Mouse (Mus musculus) ES-E14 (cell line): ENCODE measurements at regions not wholly inside any gene's neighbourhood (a gene's known extent, or its start where the extent isn't known, plus 50 kb on each side); places are given as distances from the start of the nearest gene placed in this dataset.

Experiments
- DNase-seq: peaks from one replicate; pipeline ENCODE4 v3.0.0-alpha.2; 2013; ENCODE audit warnings: low read depth, low spot score
- H3K27ac ChIP-seq: 2 replicates; pipeline ENCODE4 v1.5.1; 2012; ENCODE audit warnings: low read depth, mild to moderate bottlenecking, low read length, moderate library complexity, mixed read lengths; ENCODE audit not compliant: poor library complexity, insufficient read depth, severe bottlenecking
- H3K36me3 ChIP-seq: 2 replicates; pipeline ENCODE4 v1.6.1; 2012; ENCODE audit warnings: mild to moderate bottlenecking, low read length, moderate library complexity, mixed read lengths; ENCODE audit not compliant: control insufficient read depth, poor library complexity, insufficient read depth, severe bottlenecking
- H3K4me1 ChIP-seq, 2 experiments: fragments of 150-350 bp in 1 of 2; sonication (generic) in 1 of 2; 2 replicates each; pipeline ENCODE4 v1.6.1; 2012; ENCODE audit warnings: low read length in 2 of 2, mild to moderate bottlenecking in 1 of 2, mixed read lengths in 1 of 2; ENCODE audit not compliant: control insufficient read depth in 2 of 2, insufficient read depth in 2 of 2, poor library complexity in 1 of 2
- H3K4me3 ChIP-seq, 2 experiments: fragments of 150-350 bp in 1 of 2; sonication (generic) in 1 of 2; 2 replicates each; pipeline ENCODE4 v1.5.1; 2012; ENCODE audit warnings: low read length in 2 of 2, low read depth in 1 of 2, mild to moderate bottlenecking in 1 of 2, mixed read lengths in 1 of 2; ENCODE audit not compliant: insufficient read depth in 1 of 2, poor library complexity in 1 of 2, severe bottlenecking in 1 of 2
- H3K9ac ChIP-seq: 2 replicates; pipeline ENCODE4 v1.6.1; 2012; ENCODE audit warnings: low read depth, mild to moderate bottlenecking, low read length, mixed read lengths; ENCODE audit not compliant: poor library complexity, insufficient read depth, severe bottlenecking
- H3K9me3 ChIP-seq: fragments of 150-350 bp; sonication (generic); 2 replicates; pipeline ENCODE4 v1.6.1; 2012; ENCODE audit warnings: low read depth, mild to moderate bottlenecking, low read length; ENCODE audit not compliant: control insufficient read depth, insufficient read depth
- CHD2 ChIP-seq: IDR thresholded peaks from 2 replicates; pipeline ENCODE4 v1.6.1; 2014; ENCODE audit warnings: mild to moderate bottlenecking, low read depth, low read length, inconsistent platforms
- HCFC1 ChIP-seq: IDR thresholded peaks from 2 replicates; pipeline ENCODE4 v1.6.1; 2012; ENCODE audit warnings: low read length, inconsistent platforms, borderline replicate concordance; ENCODE audit not compliant: insufficient read depth
- MAFK ChIP-seq: IDR thresholded peaks from 2 replicates; pipeline ENCODE4 v1.6.1; 2014; ENCODE audit warnings: mild to moderate bottlenecking, low read depth, low read length, inconsistent platforms; ENCODE audit not compliant: insufficient read depth
- ZC3H11A ChIP-seq: IDR thresholded peaks from 2 replicates; pipeline ENCODE4 v1.6.1; 2012; ENCODE audit warnings: low read depth, mild to moderate bottlenecking, inconsistent platforms, low read length, borderline replicate concordance
- ZNF384 ChIP-seq: IDR thresholded peaks from 2 replicates; pipeline ENCODE4 v1.6.1; 2012; ENCODE audit warnings: low read depth, low read length, inconsistent platforms
- in situ Hi-C, 2 experiments: fragments of 600-800 bp; cut with MboI; formaldehyde crosslinking; loops; one replicate each; pipeline ENCODE4 v1.15.1; 2025; ENCODE audit warnings: low sequenced_read_pairs in 2 of 2, inconsistent platforms in 1 of 2; ENCODE audit not compliant: unreplicated experiment in 2 of 2

DNA sequence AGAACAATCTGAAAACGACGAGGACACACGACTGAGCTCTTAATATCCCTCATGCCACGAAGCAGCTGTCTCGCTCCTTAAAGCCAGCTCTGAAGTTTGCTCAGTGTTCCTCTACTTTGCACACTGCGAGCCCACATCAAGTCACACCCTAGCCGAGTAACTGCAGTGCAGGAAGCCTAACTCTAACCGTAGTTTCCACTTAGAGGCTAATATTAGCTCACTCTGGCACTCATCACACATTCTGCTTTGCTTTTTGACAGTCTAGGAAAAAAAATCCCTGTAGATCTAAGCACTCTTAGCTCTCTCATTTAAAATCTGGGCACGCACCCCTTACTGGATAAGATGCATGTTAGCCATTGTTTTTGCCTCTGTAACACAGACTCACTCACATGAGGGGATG, 195.0 kb downstream of the Gpat3 start:
- H3K9me3 ChIP-seq = no peaks in the 10 kb centered on the region
- DNase-seq = no peak
- in situ Hi-C loops = no loop called here
- no peak overlapping the region for H3K9ac ChIP-seq
- H3K4me3 ChIP-seq = no peak overlapping the region
- H3K36me3 ChIP-seq = no peaks in the 10 kb centered on the region
- no peak for TF ChIP-seq HCFC1
- no peak for TF ChIP-seq ZNF384
- TF ChIP-seq CHD2 = no peak
- TF ChIP-seq ZC3H11A = no peak
- no peak for TF ChIP-seq MAFK
- H3K27ac ChIP-seq = no peak overlapping the region
- no peaks in the 10 kb centered on the region for H3K4me1 ChIP-seq

DNA sequence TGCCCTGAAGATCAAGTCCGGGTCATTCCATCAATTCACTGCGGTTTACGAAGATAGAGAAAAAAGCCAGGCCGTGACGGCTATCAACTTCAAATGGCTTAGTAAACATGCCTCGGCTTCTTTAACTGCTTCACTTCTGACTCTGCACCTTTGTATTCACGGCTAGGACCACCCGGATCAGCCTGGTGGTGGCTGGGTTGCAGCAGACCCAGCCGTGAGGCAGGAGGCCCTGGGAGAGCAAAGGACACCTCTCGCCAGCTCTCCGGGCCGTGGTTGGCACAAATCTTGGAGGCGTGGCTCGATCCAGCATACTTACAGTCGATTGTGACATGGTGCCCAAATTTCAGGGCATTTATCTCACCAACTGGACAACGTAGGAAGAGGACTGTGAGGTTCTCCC, 187.5 kb downstream of the Gpat3 start:
- TF ChIP-seq ZC3H11A = no peak
- TF ChIP-seq CHD2 = no peak
- TF ChIP-seq HCFC1 = no peak
- no peak for TF ChIP-seq MAFK
- TF ChIP-seq ZNF384 = no peak
- no peaks in the 10 kb centered on the region for H3K9me3 ChIP-seq
- H3K27ac ChIP-seq = no peak overlapping the region
- H3K4me3 ChIP-seq = no peak overlapping the region
- no peak for DNase-seq
- in situ Hi-C loops = no loop called here
- H3K36me3 ChIP-seq = no peaks in the 10 kb centered on the region
- no peaks in the 10 kb centered on the region for H3K4me1 ChIP-seq
- no peak overlapping the region for H3K9ac ChIP-seq

DNA sequence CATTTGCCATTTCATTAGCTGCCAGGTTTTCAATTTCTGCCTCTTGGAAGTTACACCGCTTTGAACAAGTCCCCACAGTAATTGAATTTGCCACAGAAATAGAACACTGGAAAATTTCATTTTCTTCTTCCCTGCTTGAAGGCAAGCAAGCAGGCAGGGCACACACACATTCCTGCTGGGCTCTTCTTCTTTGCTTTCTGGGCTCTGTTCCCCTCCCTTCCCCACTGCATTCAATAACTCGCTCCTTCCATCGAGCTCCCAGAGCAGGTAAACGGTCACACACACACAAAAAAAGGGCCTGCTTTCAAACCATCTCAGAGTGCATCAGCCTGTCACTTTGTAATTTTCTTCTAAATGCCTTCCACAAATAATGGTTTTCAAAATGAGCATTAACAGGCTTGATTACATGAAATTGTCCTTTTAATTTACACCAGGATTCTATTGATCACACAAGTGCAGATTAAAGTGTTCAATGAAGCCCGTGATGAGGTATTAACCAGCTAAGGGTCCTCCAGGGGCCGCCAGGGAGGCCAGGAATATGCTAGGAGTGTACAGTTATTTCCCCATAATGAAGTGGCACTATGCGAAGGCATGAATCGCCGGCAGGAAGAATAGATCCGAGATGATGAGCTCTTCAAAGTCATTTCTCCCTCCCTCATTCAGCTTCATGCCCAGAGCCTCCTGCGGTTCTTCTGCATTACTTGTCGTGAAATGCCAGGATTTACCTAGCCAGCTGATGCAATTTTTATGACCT, 186.8 kb downstream of the Gpat3 start:
- in situ Hi-C loops = no loop called here
- no peak for DNase-seq
- no peak overlapping the region for H3K4me3 ChIP-seq
- no peaks in the 10 kb centered on the region for H3K36me3 ChIP-seq
- no peak overlapping the region for H3K27ac ChIP-seq
- H3K9ac ChIP-seq = no peak overlapping the region
- no peaks in the 10 kb centered on the region for H3K9me3 ChIP-seq
- H3K4me1 ChIP-seq = no peaks in the 10 kb centered on the region
- TF ChIP-seq HCFC1 (no peak), MAFK (no peak), ZNF384 (no peak), CHD2 (no peak), ZC3H11A (no peak)

DNA sequence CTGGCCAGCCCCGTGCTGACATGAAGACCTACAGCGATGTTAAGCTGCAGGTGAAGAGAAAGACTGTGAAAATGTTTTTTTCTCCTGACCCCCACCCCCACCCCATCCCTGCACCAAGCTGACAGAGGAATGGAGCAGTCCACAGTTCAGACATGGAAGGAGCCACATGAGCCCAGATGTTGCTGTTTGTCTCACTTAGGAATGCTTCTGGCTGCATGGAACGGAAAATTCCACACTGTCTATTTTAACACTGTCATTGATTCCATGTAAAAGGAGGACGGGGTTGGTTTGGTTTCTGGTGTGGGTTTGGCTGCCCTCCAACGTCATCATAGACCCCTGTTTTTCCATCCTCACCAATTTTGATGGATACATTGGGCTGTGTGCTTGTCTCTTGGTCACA, 179.3 kb downstream of the Gpat3 start:
- Histone ChIP-seq H3K9ac (no peak overlapping the region), H3K36me3 (no peaks in the 10 kb centered on the region), H3K27ac (no peak overlapping the region), H3K4me3 (no peak overlapping the region), H3K9me3 (no peaks in the 10 kb centered on the region), H3K4me1 (no peaks in the 10 kb centered on the region)
- no peak for DNase-seq
- TF ChIP-seq MAFK (no peak), CHD2 (no peak), ZC3H11A (no peak), ZNF384 (no peak), HCFC1 (no peak)
- in situ Hi-C loops = no loop called here

DNA sequence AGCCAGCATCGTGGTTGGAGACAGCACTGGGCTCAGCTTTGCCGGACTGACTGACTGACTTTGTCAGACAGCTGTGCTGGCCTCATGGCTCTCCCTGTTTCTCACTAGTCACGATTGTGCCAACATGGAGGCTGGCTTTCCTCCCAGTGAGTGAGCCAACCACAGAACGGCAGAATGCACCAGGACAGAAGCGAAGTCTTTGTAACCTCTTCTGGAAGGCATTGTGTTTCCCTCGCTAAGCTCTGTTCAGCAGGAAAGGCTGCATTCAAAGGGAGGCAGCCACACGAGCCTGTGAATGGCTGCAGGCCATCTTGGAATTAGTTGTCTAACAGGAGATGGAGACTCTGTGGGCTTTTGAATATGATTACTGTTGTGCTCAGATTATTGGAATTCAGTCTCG, 178.3 kb downstream of the Gpat3 start:
- no peak overlapping the region for H3K4me3 ChIP-seq
- H3K9me3 ChIP-seq = no peaks in the 10 kb centered on the region
- no peaks in the 10 kb centered on the region for H3K4me1 ChIP-seq
- no peaks in the 10 kb centered on the region for H3K36me3 ChIP-seq
- H3K27ac ChIP-seq = no peak overlapping the region
- DNase-seq = no peak
- no peak overlapping the region for H3K9ac ChIP-seq
- in situ Hi-C loops = no loop called here
- no peak for TF ChIP-seq ZC3H11A
- TF ChIP-seq ZNF384 = no peak
